Mouse (Mus musculus): Measurements from ENCODE around the gene Tmed2. TPM values are rescaled to one million over a fixed set of nuclear protein-coding genes. Genes with fewer than 3 reads are reported as not detected.
A peak's percentile ranks its signal among the peaks of the same experiment; 100 is the strongest.

Tmed2 gene
- polyA plus RNA-seq, 1 experiment, result 131 TPM

GRCm38 (mm10) chr5:124536776-124537175 is 3.7 kb upstream of the Tmed2 start:
- no peak overlapping the region for H3K4me3 ChIP-seq
- peaks cover 9% of the 10 kb centered on the region for H3K79me2 ChIP-seq (ENCODE audit: control insufficient read depth, insufficient read depth)
- no peaks in the 10 kb centered on the region for H3K36me3 ChIP-seq (ENCODE audit: control insufficient read depth, insufficient read depth)
- H3ac ChIP-seq (ENCODE audit: control insufficient read depth, insufficient read length), result no peak overlapping the region
- TF ChIP-seq E2F4 (IDR thresholded peaks at IDR 0.05; ENCODE audit: insufficient read depth) (no peak), TCF12 (IDR thresholded peaks at IDR 0.05; ENCODE audit: insufficient read depth, poor library complexity, severe bottlenecking) (no peak), USF1 (IDR thresholded peaks at IDR 0.05; ENCODE audit: low read depth) (no peak), MYOG (IDR thresholded peaks at IDR 0.05; ENCODE audit: control insufficient read depth in 1 of 3, insufficient read depth in 1 of 3, insufficient read length in 2 of 3, low read depth in 2 of 3) (no peak), SRF (IDR thresholded peaks at IDR 0.05; ENCODE audit: control insufficient read depth, insufficient read length, low read depth) (no peak), CEBPB (IDR thresholded peaks at IDR 0.05; ENCODE audit: insufficient read depth, poor library complexity, severe bottlenecking) (no peak), POLR2AphosphoS2 (IDR thresholded peaks at IDR 0.05; ENCODE audit: insufficient read length, low read depth) (no peak), POLR2A (IDR thresholded peaks at IDR 0.05; ENCODE audit: insufficient read length, low read depth) (no peak), MAX (IDR thresholded peaks at IDR 0.05; ENCODE audit: low read depth) (no peak), TCF3 (IDR thresholded peaks at IDR 0.05; ENCODE audit: insufficient read length, low read depth) (no peak), MYOD1 (IDR thresholded peaks at IDR 0.05; ENCODE audit: control insufficient read depth in 1 of 3, insufficient read length in 2 of 3, low read depth in 2 of 3) (no peak), REST (IDR thresholded peaks at IDR 0.05; ENCODE audit: insufficient read depth, insufficient read length) (no peak)
- no peaks in the 10 kb centered on the region for H3K27me3 ChIP-seq (ENCODE audit: control insufficient read depth, insufficient read depth, insufficient read length)
- H3K4me2 ChIP-seq (ENCODE audit: low read depth), result no peak overlapping the region

DNA sequence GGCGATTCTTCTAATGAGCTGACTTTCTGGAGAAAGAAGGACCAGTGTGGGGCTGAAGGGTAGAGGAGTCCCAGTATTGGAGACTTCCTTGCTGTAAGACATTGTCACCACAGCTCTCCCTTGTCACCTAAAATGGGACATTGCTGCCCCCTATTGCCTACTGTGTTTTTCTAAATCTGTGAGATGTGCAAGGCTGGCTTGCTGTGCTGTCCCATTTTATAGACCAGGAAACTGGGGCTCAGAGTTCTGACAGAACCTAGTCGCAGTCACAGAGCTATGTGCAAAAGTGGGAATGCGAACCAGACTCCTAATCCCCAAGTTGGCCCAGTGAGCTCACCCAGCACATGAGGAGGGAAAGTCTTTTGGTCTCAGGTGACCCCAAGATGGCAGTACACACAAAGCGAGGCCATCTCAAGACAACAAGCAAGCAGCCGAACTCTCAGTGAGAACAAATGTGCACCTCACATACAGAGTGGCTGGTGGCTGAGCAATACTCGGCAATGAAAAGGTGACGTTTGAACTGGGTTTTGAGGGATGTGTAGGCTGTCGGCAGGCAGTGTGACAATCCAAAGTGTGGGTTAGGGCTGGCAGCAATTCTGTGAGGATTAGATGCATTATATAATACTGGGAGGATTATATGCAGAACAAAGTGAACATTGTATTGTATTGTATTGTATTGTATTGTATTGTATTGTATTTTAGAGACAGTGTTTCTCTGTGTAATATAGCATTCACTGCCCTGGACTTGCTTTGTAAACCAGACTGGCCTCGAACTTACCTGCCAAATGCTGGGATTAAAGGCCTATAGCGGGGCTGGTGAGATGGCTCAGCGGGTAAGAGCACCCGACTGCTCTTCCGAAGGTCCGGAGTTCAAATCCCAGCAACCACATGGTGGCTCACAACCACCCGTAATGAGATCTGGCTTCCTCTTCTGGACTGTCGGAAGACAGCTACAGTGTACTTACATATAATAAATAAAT is 1.4 kb upstream of the Tmed2 start:
- Histone ChIP-seq H3K36me3 (ENCODE audit: control insufficient read depth, insufficient read depth) (peaks cover 7% of the 10 kb centered on the region), H3K4me2 (ENCODE audit: low read depth) (no peak overlapping the region), H3K27me3 (ENCODE audit: control insufficient read depth, insufficient read depth, insufficient read length) (no peaks in the 10 kb centered on the region), H3K4me3 (peak overlapping the region; percentile 52), H3ac (ENCODE audit: control insufficient read depth, insufficient read length) (no peak overlapping the region), H3K79me2 (ENCODE audit: control insufficient read depth, insufficient read depth) (peaks cover 32% of the 10 kb centered on the region)
- TF ChIP-seq POLR2A (IDR thresholded peaks at IDR 0.05; ENCODE audit: insufficient read length, low read depth) (no peak), USF1 (IDR thresholded peaks at IDR 0.05; ENCODE audit: low read depth) (no peak), E2F4 (IDR thresholded peaks at IDR 0.05; ENCODE audit: insufficient read depth) (no peak), SRF (IDR thresholded peaks at IDR 0.05; ENCODE audit: control insufficient read depth, insufficient read length, low read depth) (no peak), MYOG (IDR thresholded peaks at IDR 0.05; ENCODE audit: control insufficient read depth in 1 of 3, insufficient read depth in 1 of 3, insufficient read length in 2 of 3, low read depth in 2 of 3) (no peak), TCF3 (IDR thresholded peaks at IDR 0.05; ENCODE audit: insufficient read length, low read depth) (no peak), MYOD1 (IDR thresholded peaks at IDR 0.05; ENCODE audit: control insufficient read depth in 1 of 3, insufficient read length in 2 of 3, low read depth in 2 of 3) (no peak), POLR2AphosphoS2 (IDR thresholded peaks at IDR 0.05; ENCODE audit: insufficient read length, low read depth) (no peak)

DNA sequence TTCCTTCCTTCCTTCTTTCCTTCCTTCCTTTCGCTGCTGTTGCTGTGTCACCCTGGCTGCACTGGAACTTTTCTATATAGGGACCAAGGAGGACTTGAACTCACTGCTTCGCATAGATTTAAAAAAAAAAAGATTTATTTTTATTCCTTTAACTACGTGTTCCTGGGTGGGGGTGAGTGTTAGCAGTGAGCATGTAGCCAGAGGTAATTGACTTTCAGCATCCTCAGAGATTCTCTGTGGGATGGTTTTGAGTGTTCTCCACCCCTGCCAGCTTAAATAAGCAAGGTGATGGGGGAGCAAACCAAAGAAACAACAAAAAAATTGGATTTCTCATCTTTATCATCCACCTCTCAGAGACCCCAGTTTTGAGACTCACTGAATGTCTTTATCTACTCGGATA is 590 bp upstream of the Tmed2 start:
- Histone ChIP-seq H3K27me3 (ENCODE audit: control insufficient read depth, insufficient read depth, insufficient read length) (no peaks in the 10 kb centered on the region), H3K4me2 (ENCODE audit: low read depth) (peak overlapping the region; percentile 72), H3K4me3 (peak overlapping the region; percentile 52), H3ac (ENCODE audit: control insufficient read depth, insufficient read length) (no peak overlapping the region), H3K36me3 (ENCODE audit: control insufficient read depth, insufficient read depth) (peaks cover 15% of the 10 kb centered on the region), H3K79me2 (ENCODE audit: control insufficient read depth, insufficient read depth) (peaks cover 41% of the 10 kb centered on the region)
- TF ChIP-seq TCF12 (IDR thresholded peaks at IDR 0.05; ENCODE audit: insufficient read depth, poor library complexity, severe bottlenecking), result no peak

DNA sequence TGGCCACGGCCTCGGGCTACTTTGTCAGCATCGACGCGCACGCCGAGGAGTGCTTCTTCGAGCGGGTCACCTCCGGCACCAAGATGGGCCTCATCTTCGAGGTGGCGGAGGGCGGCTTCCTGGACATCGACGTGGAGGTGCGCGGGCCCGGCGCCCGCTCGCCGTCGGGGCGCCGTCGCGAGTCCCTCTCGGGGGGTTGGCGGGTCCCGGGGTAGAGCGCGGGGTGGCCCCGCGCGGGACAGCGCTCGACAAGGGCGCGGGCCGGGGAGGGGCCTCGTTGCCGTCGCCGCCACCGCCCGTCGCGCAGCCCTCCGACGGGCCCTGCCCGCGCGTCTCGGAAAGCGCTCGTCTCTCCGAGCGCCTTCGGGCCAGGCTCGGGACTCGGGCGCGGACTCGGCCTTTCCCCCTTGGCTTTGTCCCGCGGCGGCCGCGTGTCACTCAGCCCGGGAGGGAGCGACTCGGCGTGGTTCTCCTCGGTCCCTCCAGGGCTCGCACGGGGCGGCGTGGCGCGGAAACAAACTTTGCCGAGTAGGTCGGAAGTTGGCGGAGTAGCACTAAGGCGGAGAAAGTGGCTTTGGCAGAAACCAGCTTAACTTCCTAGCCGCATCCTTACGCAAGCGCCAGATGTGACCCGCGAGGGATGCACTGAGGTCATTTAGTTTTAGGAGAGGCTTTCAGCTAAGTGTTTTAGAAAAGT is 558 bp downstream of the Tmed2 start:
- Histone ChIP-seq H3K27me3 (ENCODE audit: control insufficient read depth, insufficient read depth, insufficient read length) (no peaks in the 10 kb centered on the region), H3ac (ENCODE audit: control insufficient read depth, insufficient read length) (peak overlapping the region; percentile 99), H3K4me2 (ENCODE audit: low read depth) (peak overlapping the region; percentile 91), H3K4me3 (peak overlapping the region; percentile 52), H3K36me3 (ENCODE audit: control insufficient read depth, insufficient read depth) (peaks cover 26% of the 10 kb centered on the region), H3K79me2 (ENCODE audit: control insufficient read depth, insufficient read depth) (peaks cover 51% of the 10 kb centered on the region)
- TF ChIP-seq SRF (IDR thresholded peaks at IDR 0.05; ENCODE audit: control insufficient read depth, insufficient read length, low read depth), result no peak
- TF ChIP-seq POLR2AphosphoS2 (IDR thresholded peaks at IDR 0.05; ENCODE audit: insufficient read length, low read depth), result no peak
- no peak for TF ChIP-seq USF1 (IDR thresholded peaks at IDR 0.05; ENCODE audit: low read depth)
- TF ChIP-seq MYOG (IDR thresholded peaks at IDR 0.05; ENCODE audit: control insufficient read depth in 1 of 3, insufficient read depth in 1 of 3, insufficient read length in 2 of 3, low read depth in 2 of 3), result no peak
- TF ChIP-seq MAX (IDR thresholded peaks at IDR 0.05; ENCODE audit: low read depth), result no peak
- TF ChIP-seq REST (IDR thresholded peaks at IDR 0.05; ENCODE audit: insufficient read depth, insufficient read length), result no peak
- no peak for TF ChIP-seq MYOD1 (IDR thresholded peaks at IDR 0.05; ENCODE audit: control insufficient read depth in 1 of 3, insufficient read length in 2 of 3, low read depth in 2 of 3)
- TF ChIP-seq TCF3 (IDR thresholded peaks at IDR 0.05; ENCODE audit: insufficient read length, low read depth), result no peak
- no peak for TF ChIP-seq E2F4 (IDR thresholded peaks at IDR 0.05; ENCODE audit: insufficient read depth)
- no peak for TF ChIP-seq TCF12 (IDR thresholded peaks at IDR 0.05; ENCODE audit: insufficient read depth, poor library complexity, severe bottlenecking)
- TF ChIP-seq POLR2A (IDR thresholded peaks at IDR 0.05; ENCODE audit: insufficient read length, low read depth), result peak; percentile 27
- TF ChIP-seq CEBPB (IDR thresholded peaks at IDR 0.05; ENCODE audit: insufficient read depth, poor library complexity, severe bottlenecking), result peak; percentile 57; the same call in 1 of the 2 replicates

All from myocyte (in vitro differentiated cells).